Mouse (Mus musculus) liver, adult 2 months (tissue): ENCODE data around the gene Tnnc2.

Experiments used
- CTCF ChIP-seq: fragments of 200-500 bp; IDR thresholded peaks from 2 replicates; pipeline ENCODE4 v1.5.1; 2011; ENCODE audit warnings: low read depth, low read length, control low read depth
- POLR2A ChIP-seq: fragments of 200-500 bp; IDR thresholded peaks from 2 replicates; pipeline ENCODE4 v1.6.1; 2011; ENCODE audit warnings: low read length, control low read depth; ENCODE audit not compliant: insufficient read depth; ENCODE audit errors: extremely low read depth

GRCm38 (mm10) chr2:164784869-164785420 lies 5.2 kb upstream of the Tnnc2 start:
- TF ChIP-seq CTCF (no peak), POLR2A (no peak)
